Mouse (Mus musculus): ENCODE measurements around the gene Spag17.
"Not testable (repeated sequence)": the region's sequence is repeated elsewhere in the genome, so short reads cannot be mapped to it uniquely, and the experiment has no call there.

Spag17 gene

GRCm38 (mm10) chr3:99885187-99885811, at the start of gene Spag17:
Gene Spag17, plus strand, starts transcription at chr3:99885406.
- DNase-seq (ENCODE audit: low read depth, low spot score), result no peak

GRCm38 (mm10) chr3:99842333-99842732, 42.9 kb upstream of the Spag17 start:
- no peak for DNase-seq (ENCODE audit: low read depth, low spot score)

DNA sequence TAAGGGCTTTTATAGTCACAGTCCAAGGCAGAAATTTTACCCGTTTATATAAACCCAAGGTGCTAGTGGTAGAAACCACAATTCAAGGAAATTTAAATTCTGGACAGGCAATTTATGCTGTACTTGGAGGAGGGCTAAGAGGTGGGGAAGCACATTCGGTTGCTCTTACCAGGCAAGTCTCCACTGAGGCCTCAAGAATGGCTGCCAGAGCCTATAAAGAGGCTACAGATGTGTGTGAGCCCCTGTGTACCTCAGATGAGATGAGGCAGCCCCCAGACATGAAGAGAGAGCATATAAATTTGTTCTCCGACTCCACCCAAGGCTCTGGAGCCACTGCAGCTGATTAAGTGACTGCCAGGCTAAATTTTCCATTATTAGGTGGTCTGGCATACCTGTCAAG, 42.4 kb upstream of the Spag17 start:
- DNase-seq (ENCODE audit: low read depth, low spot score), result no peak

GRCm38 (mm10) chr3:99843233-99843632, 42.0 kb upstream of the Spag17 start:
- no peak for DNase-seq (ENCODE audit: low read depth, low spot score)

DNA sequence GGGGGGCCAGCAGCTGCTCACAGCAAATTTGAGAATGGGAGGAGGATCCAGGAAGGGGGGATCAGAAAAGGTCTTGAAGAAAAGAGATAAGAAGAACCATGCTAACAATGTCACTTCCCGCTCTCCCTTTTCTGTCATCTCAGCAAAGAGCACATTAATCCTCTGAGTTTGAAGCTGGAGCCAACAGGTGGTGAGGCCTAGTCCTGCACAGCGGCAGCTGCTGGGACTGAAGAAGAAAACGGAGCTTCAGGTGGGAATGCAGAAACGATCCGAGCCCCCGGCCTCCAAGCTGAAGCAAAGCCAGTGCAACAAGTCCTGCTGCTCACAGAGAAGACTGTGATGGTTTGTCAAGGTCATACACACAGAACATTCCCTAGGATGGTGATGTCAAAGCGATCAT, 34.3 kb upstream of the Spag17 start:
- no peak for DNase-seq (ENCODE audit: low read depth, low spot score)

GRCm38 (mm10) chr3:99854595-99854994, 30.6 kb upstream of the Spag17 start:
- DNase-seq (ENCODE audit: low read depth, low spot score), result peak; percentile 29

GRCm38 (mm10) chr3:99858922-99859321, 26.3 kb upstream of the Spag17 start:
- no peak for DNase-seq (ENCODE audit: low read depth, low spot score)

GRCm38 (mm10) chr3:99864706-99865105, 20.5 kb upstream of the Spag17 start:
- DNase-seq (ENCODE audit: low read depth, low spot score), result no peak

GRCm38 (mm10) chr3:99875137-99875536, 10.1 kb upstream of the Spag17 start:
- no peak for DNase-seq (ENCODE audit: low read depth, low spot score)

DNA sequence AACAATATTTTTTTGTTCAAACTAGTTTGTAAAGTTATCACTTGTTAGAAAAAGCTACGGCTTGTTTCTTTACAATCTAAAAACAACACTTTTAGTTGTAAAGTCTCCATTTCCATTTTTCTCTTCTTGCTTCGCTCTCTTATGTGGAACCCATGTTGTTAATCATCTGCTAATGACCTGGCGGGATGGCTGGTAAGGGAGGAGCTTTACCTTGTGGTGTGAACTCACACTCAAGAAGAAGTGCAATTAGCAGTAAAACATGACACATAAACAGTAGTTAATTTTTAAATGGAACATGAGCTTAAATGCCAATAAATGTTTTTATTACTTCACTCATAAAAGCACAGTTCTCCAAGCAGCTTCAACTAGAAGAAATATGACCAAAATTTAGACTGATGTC, 3.7 kb upstream of the Spag17 start:
- no peak for DNase-seq (ENCODE audit: low read depth, low spot score)

GRCm38 (mm10) chr3:99883988-99884564, 1.1 kb upstream of the Spag17 start:
- DNase-seq (ENCODE audit: low read depth, low spot score), result no peak

DNA sequence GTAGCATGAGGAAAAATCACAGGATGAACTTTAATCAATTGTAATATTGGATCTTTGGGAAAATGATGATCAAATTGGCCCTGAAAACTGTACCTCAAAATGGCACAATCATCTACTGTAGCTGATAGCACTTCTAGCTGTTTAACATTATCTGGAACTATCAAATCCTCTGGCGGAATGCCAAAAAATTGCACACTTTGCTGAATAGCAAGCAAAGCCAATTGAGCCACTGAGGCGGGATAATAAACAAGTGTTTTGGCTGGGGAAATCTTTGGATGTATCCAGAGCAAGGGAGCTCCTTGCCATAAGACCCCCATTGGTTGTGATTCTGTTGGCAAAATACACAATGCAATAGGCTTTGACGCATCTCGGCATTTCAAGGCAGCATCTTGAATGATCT, 9.5 kb downstream of the Spag17 start:
- not testable (repeated sequence) for DNase-seq (ENCODE audit: low read depth, low spot score)

DNA sequence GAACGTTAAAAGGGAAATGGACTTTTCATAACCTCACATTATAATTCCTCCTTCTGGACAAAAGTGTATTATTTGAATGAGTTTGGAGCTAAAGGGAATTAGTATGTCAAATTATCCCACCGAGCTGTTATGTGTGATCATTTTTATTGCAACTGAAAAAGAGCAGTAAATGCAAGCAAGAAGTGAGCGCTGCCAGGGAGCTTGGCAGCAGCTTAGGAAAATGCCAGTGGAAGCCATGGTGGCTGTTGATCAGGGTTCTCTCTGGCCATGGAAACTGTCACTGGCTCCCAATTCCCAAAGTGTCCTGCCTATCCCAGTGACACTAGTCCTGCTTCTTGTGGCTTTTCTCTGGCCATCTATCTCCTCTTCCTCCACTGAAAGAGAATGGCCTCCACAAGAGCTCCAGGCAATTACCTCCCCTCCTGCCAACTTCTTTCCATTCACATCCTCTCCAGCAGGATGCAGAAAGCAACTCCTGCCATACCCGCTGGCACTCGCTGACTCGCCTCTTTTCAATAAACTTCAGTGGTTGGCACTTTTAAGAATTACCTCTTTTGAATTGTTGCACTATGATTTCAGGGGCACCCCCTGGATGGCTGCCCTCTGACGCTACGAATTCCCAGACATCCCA, 28.7 kb downstream of the Spag17 start:
- DNase-seq (ENCODE audit: low read depth, low spot score), result no peak

DNA sequence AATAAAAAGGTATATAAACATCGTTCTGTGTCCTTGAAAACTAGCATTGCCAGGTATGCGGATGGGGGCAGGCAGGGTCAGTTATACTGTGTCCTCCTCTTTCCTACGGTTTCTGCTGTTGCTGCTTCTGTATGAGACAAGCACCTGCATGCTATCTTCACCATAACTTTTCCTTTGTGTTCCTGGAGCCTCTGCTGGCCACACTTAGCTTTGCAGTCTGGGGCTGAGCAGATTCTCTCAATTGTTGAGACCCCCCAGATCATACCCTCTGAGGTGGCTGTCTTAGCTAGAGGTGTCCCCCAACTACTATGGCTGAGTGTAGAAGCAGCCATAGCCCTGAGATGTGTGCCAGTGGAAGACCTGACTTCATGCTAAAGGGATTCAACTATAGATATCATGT, 37.7 kb downstream of the Spag17 start:
- no peak for DNase-seq (ENCODE audit: low read depth, low spot score)

DNA sequence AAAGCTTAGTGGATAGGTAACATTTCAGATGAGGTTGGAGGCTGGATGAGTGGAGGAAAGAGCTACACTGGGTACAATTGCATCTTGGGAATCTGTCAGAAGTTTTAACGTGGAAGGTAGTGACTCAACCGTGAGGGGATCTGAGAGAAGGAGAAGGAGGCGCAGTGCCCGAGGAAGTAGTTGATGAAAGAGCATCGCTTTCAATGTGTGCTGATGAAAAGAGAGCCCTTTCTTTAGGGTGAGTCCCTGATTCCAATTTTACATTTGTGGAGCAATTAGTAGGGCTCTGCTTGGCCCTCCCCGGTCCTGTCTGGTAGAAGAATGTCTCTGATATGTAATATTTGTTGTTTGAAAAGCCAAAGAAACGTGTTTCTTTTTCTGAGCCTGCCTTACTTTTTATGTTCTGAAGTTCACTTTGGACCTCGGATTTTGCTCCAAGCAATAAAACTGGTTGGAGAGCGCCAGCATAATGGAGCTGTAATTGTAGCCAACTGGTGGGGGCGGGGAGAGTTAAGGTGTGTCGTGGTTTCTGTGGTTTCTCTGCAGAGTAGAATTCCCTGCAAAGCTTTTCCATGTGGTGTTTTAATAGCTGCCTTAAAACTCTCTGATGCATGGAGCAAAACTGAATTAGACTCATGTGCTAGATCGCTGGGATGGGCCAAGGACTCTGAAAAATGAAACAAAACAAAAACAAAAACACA, 45.9 kb downstream of the Spag17 start:
- peak; percentile 83 for DNase-seq (ENCODE audit: low read depth, low spot score)

DNA sequence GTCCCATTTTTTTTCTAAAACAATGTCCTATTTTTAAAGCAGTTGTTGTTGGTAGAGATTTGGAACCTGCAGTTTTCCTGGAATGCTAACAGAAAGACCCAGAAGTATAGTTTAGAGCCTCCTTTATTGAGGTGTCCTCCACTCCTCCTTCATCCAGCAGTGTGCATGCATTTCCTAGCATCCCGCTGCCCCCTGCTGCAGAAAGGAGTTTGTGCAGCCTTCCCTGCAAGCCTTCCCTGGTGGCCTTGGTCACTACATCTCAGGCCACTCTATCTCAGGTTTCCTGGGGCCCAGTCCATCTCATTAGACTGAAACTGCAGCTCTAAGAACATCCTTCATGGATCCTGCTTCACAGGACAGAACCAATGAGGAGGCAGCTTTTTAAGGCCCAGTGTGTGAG, 51.0 kb downstream of the Spag17 start:
- peak; percentile 57 for DNase-seq (ENCODE audit: low read depth, low spot score)

DNA sequence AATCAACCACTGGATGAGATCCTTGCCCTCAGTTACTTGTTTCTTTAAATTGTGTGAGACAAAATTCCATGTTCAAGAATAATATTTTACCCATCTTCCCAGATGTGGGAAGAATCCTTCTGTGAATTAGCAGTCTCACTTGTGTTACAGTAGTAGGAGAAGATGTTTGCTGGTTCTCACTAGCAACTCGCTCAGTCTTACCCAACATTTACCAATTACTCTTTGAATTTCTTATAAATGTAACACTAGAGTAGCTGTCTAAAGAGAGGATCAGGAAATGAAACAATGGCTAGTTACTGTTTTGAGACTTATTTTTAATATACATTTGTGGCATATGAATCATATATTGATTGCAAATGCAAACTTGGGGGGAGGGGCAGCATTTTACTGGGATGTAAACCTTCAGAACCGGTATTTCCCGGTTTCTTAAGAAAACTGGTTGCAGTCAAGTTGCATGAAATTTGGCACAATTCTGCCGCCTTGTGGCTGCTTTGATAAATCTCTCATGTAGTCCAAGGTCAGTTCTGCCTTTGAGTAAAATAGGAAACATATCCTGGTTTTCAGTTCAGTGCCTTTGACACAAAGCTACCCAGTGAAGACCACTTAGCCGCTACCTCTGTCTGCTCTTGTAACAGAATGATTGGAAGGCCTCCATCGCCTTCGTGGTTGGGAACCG, 53.5 kb downstream of the Spag17 start:
- peak; percentile 87 for DNase-seq (ENCODE audit: low read depth, low spot score)

DNA sequence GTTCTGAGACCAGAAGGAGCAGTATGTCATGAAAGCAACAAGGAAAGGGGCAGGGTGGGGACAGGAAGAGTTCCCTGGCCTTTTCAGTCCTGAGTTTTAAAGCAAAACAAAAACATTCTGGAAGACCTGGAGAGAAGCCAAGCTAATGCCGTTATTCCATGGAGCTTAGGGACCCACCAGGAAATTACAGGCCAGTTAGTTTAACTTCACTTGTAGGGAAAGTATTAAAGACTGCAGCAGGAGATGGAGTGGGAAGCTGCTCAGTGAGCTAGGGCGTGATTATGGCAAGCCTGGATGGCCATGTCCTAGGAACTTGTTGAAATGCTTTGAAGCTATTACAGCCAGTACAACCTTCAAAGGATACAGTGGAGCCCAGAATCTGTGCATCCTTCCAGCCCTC, 60.0 kb downstream of the Spag17 start:
- no peak for DNase-seq (ENCODE audit: low read depth, low spot score)

DNA sequence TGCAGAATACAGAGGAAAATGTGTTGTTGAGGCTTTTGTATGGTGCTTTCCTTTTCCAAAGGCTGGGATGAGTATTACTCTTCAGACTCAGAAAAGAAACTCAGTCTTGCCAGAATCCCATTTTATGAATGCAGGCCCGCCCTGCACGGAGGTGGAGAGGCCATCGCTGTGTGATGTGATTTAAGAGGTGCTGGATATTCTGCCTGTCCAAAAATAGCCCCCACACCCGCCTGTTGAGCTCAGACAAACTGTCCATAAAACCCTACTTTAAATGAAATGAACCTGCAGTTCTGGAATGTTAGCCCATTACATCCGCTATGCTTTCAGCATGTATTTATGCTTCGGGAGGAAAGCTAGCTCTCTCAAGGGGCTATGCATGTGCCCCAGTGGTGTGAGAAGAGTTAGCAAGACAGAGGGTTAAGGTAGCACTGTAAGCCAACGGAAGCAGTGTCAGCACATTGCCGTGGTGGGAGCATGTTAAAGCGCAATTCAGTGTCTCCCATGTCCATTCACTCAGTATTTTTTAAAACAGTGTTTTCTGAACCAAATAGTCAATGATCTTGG, 68.9 kb downstream of the Spag17 start:
- peak; percentile 57 for DNase-seq (ENCODE audit: low read depth, low spot score)

GRCm38 (mm10) chr3:99956517-99956916, 71.3 kb downstream of the Spag17 start:
- no peak for DNase-seq (ENCODE audit: low read depth, low spot score)

DNA sequence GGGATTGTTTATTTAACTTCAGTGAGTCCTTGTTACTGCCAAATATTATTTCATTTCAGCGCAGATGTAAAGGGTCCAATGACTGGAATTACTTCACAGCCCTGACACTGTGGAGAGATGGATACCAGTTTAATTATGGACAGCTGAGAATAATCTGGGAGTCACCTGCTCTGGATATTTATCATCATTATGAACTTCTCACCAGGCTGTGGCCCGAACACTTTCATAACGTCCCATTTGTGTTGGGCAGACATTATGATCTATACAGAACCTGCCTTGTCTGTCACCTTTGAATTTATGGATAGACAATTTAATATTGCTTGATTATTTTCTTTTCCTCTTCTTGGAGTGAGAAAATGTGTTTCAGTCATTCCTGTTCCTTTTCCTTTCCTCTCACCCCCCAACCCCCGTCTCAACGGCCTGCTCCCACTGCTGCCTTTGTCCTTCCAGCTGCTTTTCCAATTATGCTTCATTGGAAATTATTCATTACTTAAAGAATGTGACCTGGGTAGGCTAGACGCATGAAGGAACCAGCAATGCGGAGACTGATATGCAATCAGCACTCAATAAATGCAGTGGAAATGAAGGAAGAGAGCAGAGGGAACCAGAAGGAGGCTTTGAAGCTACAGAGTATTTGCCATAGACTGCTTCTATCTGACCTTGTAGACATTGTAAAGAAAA, 74.7 kb downstream of the Spag17 start:
- DNase-seq (ENCODE audit: low read depth, low spot score), result peak; percentile 73
